Mouse (Mus musculus): ENCODE data around the gene Gm10031. TPM values are rescaled to one million over a fixed set of nuclear protein-coding genes. Genes with fewer than 3 reads are reported as not detected.

Gene Gm10031
- total and polyA plus RNA-seq, 2 experiments from 2014 or later: 0.54 to 29.5 TPM

DNA sequence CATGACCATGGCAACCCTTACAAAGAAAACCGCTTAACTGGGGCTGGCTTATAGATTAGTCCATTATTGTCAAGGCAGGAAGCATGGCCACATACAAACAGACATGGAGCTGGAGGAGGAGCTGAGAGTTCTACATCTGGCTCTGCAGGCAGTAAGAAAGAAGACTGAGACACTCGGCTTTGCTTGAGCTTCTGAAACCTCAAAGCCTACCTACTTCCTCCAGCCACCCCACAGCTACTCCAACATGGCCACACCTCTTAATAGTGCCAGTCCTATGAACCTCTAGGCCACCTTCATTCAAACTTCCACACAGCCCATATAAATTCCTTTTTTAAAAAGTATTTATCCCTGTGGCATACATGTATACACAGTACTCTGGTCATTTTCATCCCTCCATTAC, 13.2 kb downstream of the Gm10031 start:
- Histone ChIP-seq H3K36me3 (ENCODE audit: insufficient read depth, low read length) (no peaks in the 10 kb centered on the region), H3K4me2 (ENCODE audit: low read depth, low read length, poor library complexity, severe bottlenecking) (no peak overlapping the region), H3K27me3 (ENCODE audit: insufficient read depth, low read length) (no peaks in the 10 kb centered on the region), H3K9me3 (ENCODE audit: low read length) (no peaks in the 10 kb centered on the region), H3K27ac (ENCODE audit: low read depth, low read length) (no peak overlapping the region), H3K4me1 (ENCODE audit: insufficient read depth, low read length) (no peaks in the 10 kb centered on the region), H3K9ac (replicated peaks; ENCODE audit: low read length, poor library complexity, severe bottlenecking) (no peak overlapping the region), H3K4me3 (ENCODE audit: low read depth, low read length) (no peak overlapping the region)
- TF ChIP-seq CTCF (IDR thresholded peaks at IDR 0.05): no peak
- WGBS: 46% methylated on average over 2 of the region's 2 CpGs
- DNase-seq (ENCODE audit: low spot score) (no peak), ATAC-seq (ENCODE audit: low FRiP score) (no peak)

DNA sequence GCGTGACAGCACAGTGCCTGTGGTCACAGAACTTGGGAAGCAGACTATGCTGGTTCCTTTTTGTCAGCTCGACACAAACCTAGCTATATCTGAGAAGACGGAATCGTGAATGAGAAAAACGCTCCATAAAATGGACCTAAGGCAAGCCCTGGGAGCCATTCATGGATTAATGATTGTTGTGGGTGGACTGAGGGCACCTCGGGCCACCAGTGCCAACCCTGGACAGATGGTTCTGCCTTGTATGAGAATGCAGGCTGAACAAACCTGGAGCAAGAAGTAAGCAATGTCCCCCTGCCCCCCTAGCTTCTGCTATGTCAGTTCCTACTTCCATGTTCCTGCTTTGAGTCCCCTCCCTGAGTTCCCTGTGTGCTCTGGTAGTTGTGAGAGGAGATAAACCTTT, 13.9 kb downstream of the Gm10031 start:
- 87% methylated on average over 6 of the region's 6 CpGs for WGBS
- TF ChIP-seq CTCF (IDR thresholded peaks at IDR 0.05): no peak
- Histone ChIP-seq H3K4me1 (ENCODE audit: insufficient read depth, low read length) (no peaks in the 10 kb centered on the region), H3K27me3 (ENCODE audit: insufficient read depth, low read length) (no peaks in the 10 kb centered on the region), H3K27ac (ENCODE audit: low read depth, low read length) (no peak overlapping the region), H3K9ac (replicated peaks; ENCODE audit: low read length, poor library complexity, severe bottlenecking) (no peak overlapping the region), H3K4me2 (ENCODE audit: low read depth, low read length, poor library complexity, severe bottlenecking) (no peak overlapping the region), H3K36me3 (ENCODE audit: insufficient read depth, low read length) (no peaks in the 10 kb centered on the region), H3K4me3 (ENCODE audit: low read depth, low read length) (no peak overlapping the region), H3K9me3 (ENCODE audit: low read length) (no peaks in the 10 kb centered on the region)
- DNase-seq (ENCODE audit: low spot score) (no peak), ATAC-seq (ENCODE audit: low FRiP score) (no peak)

DNA sequence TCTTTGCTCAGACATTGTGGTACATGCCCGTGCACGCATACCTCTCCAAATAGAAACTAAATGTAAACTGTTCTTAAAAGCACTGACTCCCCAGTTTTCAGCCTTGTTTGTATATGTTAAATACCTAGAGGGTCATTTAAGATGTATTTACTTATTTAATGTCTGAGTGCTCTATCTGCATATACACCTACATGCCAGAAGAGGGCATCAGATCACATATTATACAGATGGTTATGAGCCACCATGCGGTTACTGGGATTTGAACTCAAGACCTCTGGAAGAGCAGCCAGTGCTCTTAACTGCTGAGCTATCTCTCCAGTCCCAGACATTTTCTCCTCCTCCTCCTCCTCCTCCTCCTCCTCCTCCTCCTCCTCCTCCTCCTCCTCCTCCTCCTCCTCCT, 14.6 kb downstream of the Gm10031 start:
- H3K9ac ChIP-seq (replicated peaks; ENCODE audit: low read length, poor library complexity, severe bottlenecking): no peak overlapping the region
- no peak overlapping the region for H3K4me3 ChIP-seq (ENCODE audit: low read depth, low read length)
- ATAC-seq (ENCODE audit: low FRiP score): no peak
- no peaks in the 10 kb centered on the region for H3K27me3 ChIP-seq (ENCODE audit: insufficient read depth, low read length)
- no peaks in the 10 kb centered on the region for H3K9me3 ChIP-seq (ENCODE audit: low read length)
- H3K36me3 ChIP-seq (ENCODE audit: insufficient read depth, low read length): no peaks in the 10 kb centered on the region
- 85% methylated on average over 3 of the region's 3 CpGs for WGBS
- peak; percentile 45 for TF ChIP-seq CTCF (IDR thresholded peaks at IDR 0.05)
- H3K27ac ChIP-seq (ENCODE audit: low read depth, low read length): no peak overlapping the region
- no peak for DNase-seq (ENCODE audit: low spot score)
- H3K4me2 ChIP-seq (ENCODE audit: low read depth, low read length, poor library complexity, severe bottlenecking): no peak overlapping the region
- H3K4me1 ChIP-seq (ENCODE audit: insufficient read depth, low read length): no peaks in the 10 kb centered on the region

DNA sequence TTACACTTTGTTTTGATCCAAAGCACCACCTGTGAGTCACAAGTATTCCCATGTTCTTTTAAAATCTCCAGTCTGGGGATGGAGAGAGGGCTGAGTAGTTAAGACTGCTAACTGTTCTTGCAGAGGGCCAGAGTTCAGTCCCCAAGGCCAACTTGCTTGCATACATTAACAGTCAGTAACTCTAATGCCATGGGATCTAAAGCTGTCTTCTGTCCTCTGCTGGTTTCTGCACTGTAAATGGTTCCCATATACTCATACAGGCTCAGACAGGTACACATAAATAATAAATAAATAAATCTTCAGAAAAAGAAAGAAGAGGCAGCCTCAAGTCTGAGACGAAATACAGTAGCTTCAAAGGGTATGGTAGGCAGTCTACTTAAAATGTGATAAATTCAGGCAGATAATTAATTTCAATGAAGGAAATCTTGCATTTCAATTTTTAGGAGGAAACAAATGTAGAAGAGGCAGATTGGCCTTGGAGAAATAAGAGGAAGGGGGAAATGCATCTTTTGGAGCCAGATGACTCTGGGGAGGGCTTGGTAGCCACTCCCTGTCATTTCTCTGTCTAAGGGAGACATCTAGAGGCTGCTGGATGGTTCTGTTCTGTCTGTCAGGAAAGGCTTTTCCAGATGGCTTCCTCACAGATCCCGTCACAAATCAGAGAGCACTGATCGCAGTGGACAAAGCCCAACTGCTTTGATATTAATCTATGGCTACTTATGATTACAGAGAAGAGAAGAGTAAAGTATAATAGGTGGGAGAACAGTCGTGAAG, 16.2 kb downstream of the Gm10031 start:
- Histone ChIP-seq H3K36me3 (ENCODE audit: insufficient read depth, low read length) (no peaks in the 10 kb centered on the region), H3K9ac (replicated peaks; ENCODE audit: low read length, poor library complexity, severe bottlenecking) (no peak overlapping the region), H3K27ac (ENCODE audit: low read depth, low read length) (no peak overlapping the region), H3K4me1 (ENCODE audit: insufficient read depth, low read length) (no peaks in the 10 kb centered on the region), H3K4me3 (ENCODE audit: low read depth, low read length) (no peak overlapping the region), H3K27me3 (ENCODE audit: insufficient read depth, low read length) (no peaks in the 10 kb centered on the region), H3K9me3 (ENCODE audit: low read length) (no peaks in the 10 kb centered on the region), H3K4me2 (ENCODE audit: low read depth, low read length, poor library complexity, severe bottlenecking) (no peak overlapping the region)
- peak; percentile 78 for TF ChIP-seq CTCF (IDR thresholded peaks at IDR 0.05)
- WGBS: 31% methylated on average over 4 of the region's 4 CpGs
- ATAC-seq (ENCODE audit: low FRiP score): no peak
- peak; percentile 77 for DNase-seq (ENCODE audit: low spot score)

DNA sequence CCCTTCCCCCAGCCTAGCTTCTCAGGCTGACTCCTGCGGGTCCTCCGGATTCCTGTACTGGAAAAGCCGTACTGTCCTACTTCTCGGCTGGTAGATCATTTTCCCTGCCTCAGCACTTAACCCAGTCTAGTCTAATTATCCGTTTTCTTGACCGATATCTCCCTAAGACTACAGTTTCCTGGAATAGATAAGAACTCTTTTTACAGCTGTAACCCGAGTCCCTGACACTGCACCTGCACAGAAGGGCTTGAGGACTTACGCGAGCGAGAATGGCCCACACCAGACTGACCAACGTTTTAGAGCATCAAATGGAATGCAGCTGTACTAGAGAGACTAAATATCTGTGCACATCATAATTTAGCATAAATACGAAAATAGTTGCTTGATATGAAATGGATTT, 20.2 kb downstream of the Gm10031 start:
- ATAC-seq (ENCODE audit: low FRiP score) (no peak), DNase-seq (ENCODE audit: low spot score) (no peak)
- H3K27me3 ChIP-seq (ENCODE audit: insufficient read depth, low read length): no peaks in the 10 kb centered on the region
- WGBS: 57% methylated on average over 12 of the region's 12 CpGs
- no peak overlapping the region for H3K27ac ChIP-seq (ENCODE audit: low read depth, low read length)
- no peak overlapping the region for H3K9ac ChIP-seq (replicated peaks; ENCODE audit: low read length, poor library complexity, severe bottlenecking)
- H3K9me3 ChIP-seq (ENCODE audit: low read length): no peaks in the 10 kb centered on the region
- H3K4me3 ChIP-seq (ENCODE audit: low read depth, low read length): no peak overlapping the region
- H3K36me3 ChIP-seq (ENCODE audit: insufficient read depth, low read length): no peaks in the 10 kb centered on the region
- TF ChIP-seq CTCF (IDR thresholded peaks at IDR 0.05): no peak
- H3K4me2 ChIP-seq (ENCODE audit: low read depth, low read length, poor library complexity, severe bottlenecking): 0 out of 2 replicates have a peak overlapping the region, but pooled peaks have one; percentile 20
- no peaks in the 10 kb centered on the region for H3K4me1 ChIP-seq (ENCODE audit: insufficient read depth, low read length)

DNA sequence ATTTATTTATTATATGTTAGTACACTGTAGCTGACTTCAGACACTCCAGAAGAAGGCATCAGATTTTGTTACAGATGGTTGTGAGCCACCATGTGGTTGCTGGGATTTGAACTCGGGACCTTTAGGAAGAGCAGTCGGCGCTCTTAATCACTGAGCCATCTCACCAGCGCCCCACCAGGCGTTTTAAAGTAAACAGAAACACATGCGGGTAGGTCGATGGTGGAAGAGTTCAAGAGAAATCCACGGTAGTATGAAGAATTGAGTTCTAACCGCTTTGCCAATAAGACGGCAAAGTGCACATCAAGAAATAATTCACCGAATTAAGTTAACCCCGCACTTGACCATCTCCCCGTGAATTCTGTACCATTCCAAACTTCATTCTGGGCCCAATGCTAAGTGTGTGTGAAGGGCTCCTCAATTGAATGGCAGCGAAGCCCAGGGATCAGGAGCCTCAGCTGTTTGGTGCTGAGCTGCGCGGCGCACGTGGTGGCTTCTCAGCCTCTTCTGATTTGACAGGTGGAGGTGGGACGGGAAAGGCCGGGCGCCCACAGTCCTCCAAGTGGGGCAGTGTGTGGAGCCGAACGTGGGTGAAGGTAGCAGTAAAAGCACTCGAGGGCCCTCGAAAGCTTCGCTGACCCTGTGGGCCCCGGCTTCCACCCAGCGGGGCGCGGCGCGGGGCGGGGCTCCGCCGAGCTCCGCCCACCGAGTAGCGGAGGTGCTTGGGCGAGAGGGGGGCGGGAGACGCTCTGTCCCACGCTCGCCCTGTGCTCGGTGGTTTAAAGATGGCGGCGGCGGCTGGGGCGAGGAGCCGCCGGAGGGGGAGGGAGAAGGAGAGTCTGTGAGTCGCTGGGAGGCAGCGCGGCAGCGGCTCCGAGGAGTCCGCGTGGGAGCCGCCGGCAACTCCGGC, 34.5 kb downstream of the Gm10031 start, which contains the start of gene Abl2:
Abl2 (plus strand) TSS at position 763 of the 907 bp plus-strand sequence.
- H3K27ac ChIP-seq (ENCODE audit: low read depth, low read length): peak within 1 kb of the TSS; percentile 98
- peak; percentile 40 for TF ChIP-seq CTCF (IDR thresholded peaks at IDR 0.05)
- peak within 1 kb of the TSS; percentile 58 for H3K4me2 ChIP-seq (ENCODE audit: low read depth, low read length, poor library complexity, severe bottlenecking)
- no peaks in the 10 kb centered on the region for H3K36me3 ChIP-seq (ENCODE audit: insufficient read depth, low read length)
- H3K4me3 ChIP-seq (ENCODE audit: low read depth, low read length): peak within 1 kb of the TSS; percentile 97
- no peaks in the 10 kb centered on the region for H3K27me3 ChIP-seq (ENCODE audit: insufficient read depth, low read length)
- peaks cover 4% of the 10 kb centered on the region; the same call in 1 of the 2 replicates for H3K4me1 ChIP-seq (ENCODE audit: insufficient read depth, low read length)
- DNase-seq (ENCODE audit: low spot score) (peak; percentile 93), ATAC-seq (ENCODE audit: low FRiP score) (peak; percentile 97)
- 9% methylated on average over 50 of the region's 60 CpGs for WGBS
- H3K9ac ChIP-seq (replicated peaks; ENCODE audit: low read length, poor library complexity, severe bottlenecking): peak within 1 kb of the TSS; percentile 98
- no peaks in the 10 kb centered on the region for H3K9me3 ChIP-seq (ENCODE audit: low read length)

Measured in midbrain, postnatal 0 days (tissue).